ENCODE assay signal across 8 mouse cellular contexts in genomic region chr12:46819348-46820022, GRCm38 (mm10). TPM values are rescaled to one million over a fixed set of nuclear protein-coding genes. Genes with fewer than 3 reads are reported as not detected.
DNase-seq lines count a peak whose midpoint lies in the region; ATAC-seq lines count a peak whose summit lies in the region.

No protein-coding gene starts in this region.

- no peaks in the 10 kb centered on the region for H3K27me3 ChIP-seq in hindbrain, embryonic 15.5 days

- WGBS in hindbrain, embryonic 15.5 days: under 1% methylated on average over 57 of the region's 57 CpGs

- H3K9ac ChIP-seq in hindbrain, embryonic 15.5 days: peak overlapping the region; percentile 98

- H3K27ac ChIP-seq in hindbrain, embryonic 15.5 days (replicated peaks): peak overlapping the region; percentile 100

- H3K9me3 ChIP-seq in hindbrain, embryonic 15.5 days: no peaks in the 10 kb centered on the region

- ATAC-seq in hindbrain, embryonic 15.5 days (ENCODE audit: low FRiP score, low read depth): peak; percentile 96

- H3K4me3 ChIP-seq in hindbrain, embryonic 15.5 days: peak overlapping the region; percentile 77

- H3K4me1 ChIP-seq in hindbrain, embryonic 15.5 days (replicated peaks): 0 out of 2 replicates have a peak, but pooled peaks cover 9% of the 10 kb centered on the region

- DNase-seq in WW6 (ENCODE audit: low read depth, low spot score): peak; percentile 65
- DNase-seq in cerebellum, postnatal 14 days: peak; percentile 97 to 99
- peak; percentile 95 for DNase-seq in gastrocnemius, adult 18-20 months (ENCODE audit: low spot score)
- peak; percentile 93 for DNase-seq in left cerebral cortex, adult 11 months (ENCODE audit: low spot score)
- peak; percentile 93 for DNase-seq in lung, postnatal 25 days (ENCODE audit: low spot score)
- DNase-seq in right cerebral cortex, adult 2 months (ENCODE audit: low spot score in 2 of 2): peak; percentile 98
- peak; percentile 86 for DNase-seq in urinary bladder, postnatal 25 days (ENCODE audit: low spot score)

- peak overlapping the region; percentile 57 for H3K4me2 ChIP-seq in hindbrain, embryonic 15.5 days

- no peaks in the 10 kb centered on the region for H3K36me3 ChIP-seq in hindbrain, embryonic 15.5 days

RNA-seq across cellular contexts. Expression of gene Nova1, which starts 0.8 kb away (rescaled TPM):
- 1 to 10 TPM; 3.1 to 3.3 TPM for total RNA-seq in gastrocnemius, adult 18-20 months (2021)
- polyA plus RNA-seq in hindbrain, embryonic 15.5 days (2015; fragmentation: Nextera tagmentation; extraction: Ambion mirVana): 78.4 and 82.0 TPM in 2 replicates

Comparison
In these comparisons a context has a peak if more than half of its experiments do, and no peak if none do; other contexts are left out.
1. Peak in every context shown above with its lines: DNase-seq, ATAC-seq, H3K4me3 ChIP-seq and H3K27ac ChIP-seq.